Mouse (Mus musculus) MEL (cell line): ENCODE measurements around the gene Bcat1.

ENCODE experiments used
- CTCF ChIP-seq, 3 experiments: IDR thresholded peaks in 2 of 3; conservative IDR thresholded peaks in 1 of 3; 2 replicates each; pipeline ENCODE4 v1.5.1; 2011 to 2012; ENCODE audit warnings: low read length in 3 of 3, low read depth in 2 of 3, mild to moderate bottlenecking in 2 of 3, improper control_type of control experiment in 1 of 3, inconsistent platforms in 1 of 3, mixed read lengths in 1 of 3, moderate library complexity in 1 of 3; ENCODE audit not compliant: control insufficient read depth in 1 of 3, insufficient read depth in 1 of 3, poor library complexity in 1 of 3, severe bottlenecking in 1 of 3
- ETS1 ChIP-seq: IDR thresholded peaks from 2 replicates; pipeline ENCODE4 v1.6.1; 2012; ENCODE audit warnings: low read depth, mild to moderate bottlenecking, inconsistent platforms, low read length, improper control_type of control experiment, moderate library complexity
- HCFC1 ChIP-seq: IDR thresholded peaks from 2 replicates; pipeline ENCODE4 v1.6.1; 2012; ENCODE audit warnings: low read depth, mild to moderate bottlenecking, inconsistent platforms, low read length, improper control_type of control experiment, moderate library complexity
- POLR2AphosphoS5 ChIP-seq: IDR thresholded peaks from 2 replicates; pipeline ENCODE4 v1.6.1; 2012; ENCODE audit warnings: low read depth, borderline replicate concordance, mild to moderate bottlenecking, inconsistent platforms, low read length, moderate library complexity, mixed read lengths
- SMC3 ChIP-seq: IDR thresholded peaks from 2 replicates; pipeline ENCODE4 v1.6.1; 2011; ENCODE audit warnings: low read depth, low read length, improper control_type of control experiment

DNA sequence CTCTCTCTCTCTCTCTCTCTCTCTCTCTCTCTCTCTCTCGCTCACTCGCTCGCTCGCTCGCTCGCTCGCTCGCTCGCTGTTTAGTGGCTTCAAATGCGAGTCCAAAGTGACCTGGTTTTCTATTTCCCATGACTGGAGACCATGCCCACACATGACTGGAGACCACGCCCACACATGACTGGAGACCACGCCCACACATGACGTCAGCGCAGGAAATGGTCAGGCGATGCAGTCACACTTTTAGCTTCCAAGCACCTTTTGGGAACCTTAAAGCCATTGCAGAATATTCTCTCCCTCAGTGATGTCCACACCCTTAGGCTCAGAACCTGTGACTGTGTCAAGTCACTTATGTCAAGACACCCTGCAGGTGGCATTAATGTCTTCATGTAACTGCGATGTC is 59.3 kb downstream of the Bcat1 start:
- TF ChIP-seq CTCF (IDR thresholded peaks at IDR 0.05 in 2 of 3, conservative IDR thresholded peaks at IDR 0.05 in 1 of 3; ENCODE audit: control insufficient read depth in 1 of 3, insufficient read depth in 1 of 3, low read depth in 2 of 3, low read length in 3 of 3, poor library complexity in 1 of 3, severe bottlenecking in 1 of 3), result no peak
- TF ChIP-seq HCFC1, result no peak
- no peak for TF ChIP-seq ETS1
- no peak for TF ChIP-seq SMC3
- TF ChIP-seq POLR2AphosphoS5, result no peak
